Mouse (Mus musculus): ENCODE data around the gene Bend6.

The Bend6 gene

DNA sequence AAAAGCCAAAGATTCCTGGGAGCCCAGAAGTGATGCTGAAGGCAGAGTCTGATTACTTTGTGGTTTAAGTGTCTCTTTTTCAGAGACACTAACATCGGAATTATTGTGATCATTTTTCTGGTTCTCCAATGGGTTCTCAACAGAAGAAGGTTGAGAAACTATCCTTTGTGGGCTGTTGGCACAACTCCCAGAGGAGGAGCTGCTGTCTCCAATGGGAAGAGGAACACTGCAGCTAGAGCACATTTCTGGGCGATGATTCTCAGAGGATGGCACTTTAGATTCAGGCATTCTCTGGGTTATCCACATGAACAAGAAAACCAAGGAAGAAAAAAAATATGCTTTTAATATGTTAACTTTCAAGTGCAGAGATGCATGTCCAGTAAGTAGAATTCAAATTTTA lies 104.3 kb downstream of the Bend6 start:
- no peak for DNase-seq (ENCODE audit: low spot score in 2 of 2)

All from frontal cortex, postnatal 14 days (tissue).